Comparison of ENCODE assay signal across 12 mouse cellular contexts in genomic region chr17:75323229-75323628, GRCm38 (mm10).
"Had no signal": no experiment of that assay in that cellular context is flagged by ENCODE, and none has a peak within 500 bp of the region (broad histone marks: within the 10 kb centered on the region; RNA-seq: fewer than 3 reads in every experiment).

No protein-coding gene starts in this region.

- H3K36me3 ChIP-seq: liver, embryonic 15.5 days; midbrain, embryonic 13.5 days had no signal

- ATAC-seq: inflammation-experienced regulatory T-cells, adult 6 months; intestine, postnatal 0 days; midbrain, embryonic 13.5 days had no signal

- DNase-seq: kidney, adult 9 months; kidney, postnatal 36 days; liver; lung, embryonic 14.5 days; right cerebral cortex, adult 18-20 months; right cerebral cortex, postnatal 25 days; thymus, postnatal 36 days had no signal

- H3K4me1 ChIP-seq: liver, embryonic 15.5 days; midbrain, embryonic 13.5 days had no signal

- H3K9me3 ChIP-seq: liver, embryonic 15.5 days; midbrain, embryonic 13.5 days had no signal

- H3K4me2 ChIP-seq: liver, embryonic 15.5 days; lung, embryonic 14.5 days; midbrain, embryonic 13.5 days had no signal

- H3K4me3 ChIP-seq: liver, embryonic 15.5 days; midbrain, embryonic 13.5 days had no signal

- H3K27ac ChIP-seq: kidney, postnatal 0 days; liver, embryonic 15.5 days; midbrain, embryonic 13.5 days had no signal

- H3K9ac ChIP-seq: liver, embryonic 15.5 days; lung, embryonic 14.5 days; midbrain, embryonic 13.5 days had no signal

- H3K27me3 ChIP-seq: liver, embryonic 15.5 days; midbrain, embryonic 13.5 days had no signal
